Mouse (Mus musculus): Measurements from ENCODE around the gene Aldh3a2.

GRCm38 (mm10) chr11:61180361-61180760 is 86.9 kb downstream of the Aldh3a2 start:
- TF ChIP-seq CTCF (IDR thresholded peaks at IDR 0.05; ENCODE audit: low read depth, low read length) (no peak), POLR2A (IDR thresholded peaks at IDR 0.05; ENCODE audit: extremely low read depth, insufficient read depth, low read length) (no peak)
